Mouse (Mus musculus) liver, embryonic 18 days (tissue): ENCODE results near the gene Phf11a. TPM values are rescaled to one million over a fixed set of nuclear protein-coding genes. Genes with fewer than 3 reads are reported as not detected.

Experiments
- polyA plus RNA-seq: library from polyadenylated mRNA; depleted of rRNA; stranded (reverse); fragments of >200 nt; gene quantifications from 2 replicates; pipeline ENCODE4 v1.2.3, GENCODE M21; 2012; rRNA removed

Gene Phf11a
- 0.72 and 1.1 TPM in 2 replicates for polyA plus RNA-seq

DNA sequence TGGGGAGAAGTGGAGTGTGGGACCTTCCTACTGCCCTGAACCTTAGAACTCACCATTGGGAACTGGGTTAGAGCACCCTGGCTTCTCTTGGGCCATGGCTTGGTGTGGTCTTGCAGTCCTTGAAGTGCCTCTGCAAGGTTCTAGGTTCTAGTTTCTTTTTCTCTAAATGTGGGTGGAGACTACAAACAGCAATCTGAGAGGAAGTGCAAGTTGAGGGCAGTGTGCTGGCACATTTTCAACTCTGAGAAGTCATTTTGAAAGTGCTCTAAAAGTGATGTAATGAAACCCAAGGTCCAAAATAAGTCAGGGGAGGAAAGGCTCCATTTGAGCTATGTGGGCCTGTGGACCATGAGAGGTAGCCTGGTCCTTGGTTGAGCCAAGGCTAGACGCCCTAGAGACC lies at the start of gene Phf11a:
Gene Phf11a (minus strand): TSS at position 132 of the 400 bp plus-strand sequence.

DNA sequence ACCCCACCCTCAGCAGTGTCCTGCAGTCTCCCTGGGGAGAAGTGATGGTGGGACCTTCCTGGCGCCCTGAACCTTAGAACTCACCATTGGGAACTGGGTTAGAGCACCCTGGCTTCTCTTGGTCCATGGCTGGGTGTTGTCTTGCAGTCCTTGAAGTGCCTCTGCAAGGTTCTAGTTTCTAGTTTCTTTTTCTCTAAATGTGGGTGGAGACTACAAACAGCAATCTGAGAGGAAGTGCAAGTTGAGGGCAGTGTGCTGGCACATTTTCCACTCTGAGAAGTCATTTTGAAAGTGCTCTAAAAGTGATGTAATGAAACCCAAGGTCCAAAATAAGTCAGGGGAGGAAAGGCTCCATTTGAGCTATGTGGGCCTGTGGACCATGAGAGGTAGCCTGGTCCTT lies 43.9 kb upstream of the Phf11a start, which contains the start of gene Phf11b:
Gene Phf11b (minus strand): TSS at position 163 of the 400 bp plus-strand sequence.

DNA sequence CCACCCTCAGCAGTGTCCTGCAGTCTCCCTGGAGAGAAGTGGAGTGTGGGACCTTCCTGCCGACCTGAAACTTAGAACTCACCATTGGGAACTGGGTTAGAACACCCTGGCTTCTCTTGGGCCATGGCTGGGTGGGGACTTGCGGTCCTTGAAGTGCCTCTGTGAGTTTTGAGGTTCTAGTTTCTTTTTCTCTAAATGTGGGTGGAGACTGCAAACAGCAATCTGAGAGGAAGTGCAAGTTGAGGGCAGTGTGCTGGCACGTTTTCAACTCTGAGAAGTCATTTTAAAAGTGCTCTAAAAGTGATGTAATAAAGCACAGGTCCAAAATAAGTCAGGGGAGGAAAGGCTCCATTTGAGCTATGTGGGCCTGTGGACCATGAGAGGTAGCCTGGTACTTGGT lies 37.3 kb downstream of the Phf11a start, which contains the start of gene Gm6904:
Gene Gm6904 (minus strand): TSS at position 161 of the 400 bp plus-strand sequence.

Other genes starting within 250 kb of the Phf11a start
- not detected in 2 replicates for gene 1700129C05Rik, start 154.6 kb downstream of the Phf11a start, polyA plus RNA-seq
- not detected in 2 replicates for gene Gm5142, start 118.8 kb downstream of the Phf11a start, polyA plus RNA-seq
- 15.4 and 16.2 TPM in 2 replicates for gene Rcbtb1, start 96.3 kb downstream of the Phf11a start, polyA plus RNA-seq
- gene Gm6904, start 37.3 kb downstream of the Phf11a start, polyA plus RNA-seq: 0.05 and 0.06 TPM in 2 replicates
- 2.5 and 2.7 TPM in 2 replicates for gene Phf11b, start 43.8 kb upstream of the Phf11a start, polyA plus RNA-seq
- 5.0 and 6.2 TPM in 2 replicates for gene Phf11d, start 67.9 kb upstream of the Phf11a start, polyA plus RNA-seq
- 1.0 TPM in 2 replicates for gene Phf11c, start 97.9 kb upstream of the Phf11a start, polyA plus RNA-seq
- 5.4 and 5.6 TPM in 2 replicates for gene Setdb2, start 143.4 kb upstream of the Phf11a start, polyA plus RNA-seq
- 9.0 and 10.3 TPM in 2 replicates for gene Cab39l, start 143.4 kb upstream of the Phf11a start, polyA plus RNA-seq